Mouse (Mus musculus) spleen, adult 12 weeks (tissue): ENCODE measurements around the gene Dctpp1.
A peak's percentile ranks its signal among the peaks of the same experiment; 100 is the strongest.

Source experiments
- DNase-seq: peaks from one replicate; pipeline ENCODE4 v3.0.0; 2022; ENCODE audit warnings: low spot score

The Dctpp1 gene

DNA sequence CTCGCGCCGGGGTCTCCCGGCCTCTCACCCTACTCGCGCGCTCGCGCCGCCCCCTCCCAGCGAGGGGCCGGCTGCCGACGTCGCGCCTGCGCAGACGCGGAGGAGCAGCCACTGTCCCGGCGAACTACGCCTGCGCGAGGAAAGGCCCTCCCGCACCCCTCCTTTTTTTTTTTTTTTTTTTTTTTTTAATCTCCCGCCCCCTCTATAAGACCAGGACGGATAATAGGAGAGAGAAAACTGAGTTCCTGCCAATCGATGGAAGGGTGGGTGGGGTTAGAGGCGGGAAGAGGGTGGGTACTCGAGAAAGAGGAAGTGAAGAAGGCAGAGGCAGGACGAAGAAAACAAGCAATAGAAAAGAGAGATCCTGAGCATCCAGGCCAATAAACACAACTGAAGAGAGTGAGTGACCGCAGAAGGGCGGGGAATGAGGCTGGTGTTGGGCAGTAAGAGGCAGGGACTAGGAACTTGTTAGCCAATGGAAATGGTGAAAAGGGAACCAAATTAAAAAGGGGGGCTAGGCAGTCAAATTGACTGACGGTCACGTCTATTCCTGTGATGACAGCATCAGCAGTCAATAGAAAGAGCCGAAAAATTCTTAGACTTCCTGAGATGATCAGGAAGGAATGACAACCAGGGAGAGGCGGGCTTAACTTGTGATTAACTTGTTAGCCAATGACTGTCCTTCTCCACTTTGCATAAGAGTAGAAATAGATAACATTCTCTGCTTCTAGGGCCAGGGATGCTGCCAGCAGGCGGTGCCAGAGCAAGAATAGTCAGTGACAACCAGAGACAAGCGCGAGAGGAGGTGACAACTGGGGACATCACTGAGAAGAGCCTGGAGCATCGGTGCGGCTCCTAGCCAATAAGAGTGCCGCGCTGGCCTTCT is 51.7 kb downstream of the Dctpp1 start, which contains the start of gene Mylpf:
TSS of gene Mylpf (plus strand) at position 338 of the 886 bp plus-strand sequence.
- peak; percentile 89 for DNase-seq

GRCm38 (mm10) chr7:127208295-127208552 is 52.3 kb downstream of the Dctpp1 start, which contains the start of gene Tbc1d10b:
TSS of gene Tbc1d10b (minus strand) at chr7:127208468.
- no peak for DNase-seq

- DNase-seq, result peak; percentile 28
Measured at GRCm38 (mm10) chr7:127207374-127208294, 52.9 kb downstream of the Dctpp1 start.
